Mouse (Mus musculus) G1E-ER4 (cell line): Measurements from ENCODE around the gene Rom1. TPM values are rescaled to one million over a fixed set of nuclear protein-coding genes. Genes with fewer than 3 reads are reported as not detected.

Experiments
- GATA1 ChIP-seq: IDR thresholded peaks from one replicate; pipeline ENCODE4 v1.8.0; 2012; ENCODE audit warnings: low read length, inconsistent platforms
- polyA plus RNA-seq: library from polyadenylated mRNA; stranded (reverse); fragments of >175 nt; gene quantifications from 2 replicates; pipeline ENCODE4 v1.2.3, GENCODE M21; 2012

Gene Rom1
- polyA plus RNA-seq, 1 experiment, result 38.6 TPM

DNA sequence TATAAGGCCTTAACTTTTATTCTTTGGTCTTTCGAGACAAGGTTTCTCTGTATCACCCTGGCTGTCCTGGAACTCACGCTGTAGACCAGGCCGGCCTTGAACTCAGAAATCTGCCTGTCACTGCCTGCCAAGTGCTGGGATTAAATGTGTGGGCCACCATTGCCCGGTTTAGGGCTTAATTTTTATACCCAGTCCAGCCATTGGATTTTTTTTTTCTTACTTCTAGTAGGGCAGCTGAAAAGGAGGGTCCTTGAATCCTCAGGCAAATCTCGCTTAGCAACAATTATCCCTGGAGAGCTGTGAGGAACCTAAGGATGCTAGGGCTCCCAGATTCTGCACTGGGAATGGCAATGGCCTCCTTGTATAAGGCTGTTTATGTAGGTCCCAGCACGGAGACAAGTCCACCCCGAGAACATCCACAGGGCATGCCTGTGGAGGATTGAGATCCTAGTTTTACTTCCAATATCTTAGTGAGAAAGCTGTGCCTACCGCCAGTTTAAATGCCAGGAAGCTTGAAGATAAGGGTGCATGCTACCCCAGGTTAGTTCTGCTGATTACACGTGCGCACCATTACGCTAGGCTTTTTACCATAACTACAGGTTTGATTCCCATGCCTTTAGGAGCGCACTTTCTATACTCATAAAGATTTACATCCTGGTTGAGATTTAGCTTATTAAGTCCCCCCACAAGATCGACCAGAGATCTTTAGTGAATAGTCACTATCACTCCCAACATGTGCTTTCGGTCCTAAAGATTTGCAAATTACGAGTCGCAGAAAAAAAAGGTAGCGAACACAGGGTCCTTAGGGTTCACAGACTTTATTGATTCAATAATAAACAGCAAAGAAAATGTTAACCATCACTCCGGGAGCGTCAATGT, 41.3 kb downstream of the Rom1 start:
- TF ChIP-seq GATA1, result peak; percentile 21

DNA sequence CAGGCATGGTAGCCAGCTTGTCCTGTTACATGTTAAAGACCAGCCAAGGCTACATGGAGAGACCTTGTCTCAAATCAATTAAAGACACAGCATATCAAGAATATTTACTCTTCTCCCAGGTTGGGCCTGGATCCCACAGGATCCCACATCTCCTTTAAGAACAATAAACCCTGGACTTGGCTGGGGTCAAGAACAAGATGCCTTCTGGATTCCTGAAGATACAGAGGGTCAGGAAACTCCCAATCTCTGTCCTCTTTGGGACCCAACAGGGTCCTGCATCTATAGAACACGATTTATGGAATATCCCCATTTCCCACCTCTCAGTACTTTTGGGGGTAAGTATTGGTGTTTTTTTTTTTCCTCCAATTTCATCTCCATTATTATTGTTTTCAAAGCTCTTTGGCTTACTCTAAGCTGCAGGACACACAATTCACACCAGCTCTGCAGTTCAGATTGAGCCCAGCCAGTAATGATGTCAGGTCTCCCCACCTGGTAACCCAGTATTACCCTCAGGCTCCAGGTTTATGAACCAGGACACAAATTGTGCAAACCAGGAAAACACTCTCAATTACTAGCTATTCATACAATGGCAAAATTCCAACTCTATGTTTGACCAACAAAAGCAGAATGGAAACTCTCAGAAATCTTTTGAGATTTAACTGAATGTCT, 42.1 kb downstream of the Rom1 start:
- no peak for TF ChIP-seq GATA1

DNA sequence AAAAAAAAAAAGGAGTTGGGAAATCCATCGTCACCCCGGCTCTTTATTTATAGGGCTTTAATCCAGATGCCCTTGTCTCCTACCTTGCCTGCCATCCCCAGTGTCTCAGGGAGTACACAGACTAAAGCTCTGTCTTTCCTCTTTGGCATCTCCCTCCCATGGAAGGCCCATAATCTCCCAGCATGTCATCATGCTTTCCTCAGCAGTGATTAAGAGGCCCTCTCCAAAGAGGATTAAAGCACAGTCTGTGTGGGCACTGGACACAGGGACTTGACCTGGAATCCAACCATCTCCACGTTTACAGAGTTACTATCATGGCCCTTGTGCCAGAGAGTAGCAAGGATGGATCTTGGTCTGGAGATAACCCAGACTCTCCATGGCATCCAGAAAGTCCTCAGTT, 45.5 kb downstream of the Rom1 start, which contains the start of the genes Lbhd1 and Gm49403:
Gene Lbhd1 (plus strand): TSS at position 117 of the 400 bp plus-strand sequence.
Gene Gm49403 (plus strand): TSS at position 315 of the 400 bp plus-strand sequence.
- no peak for TF ChIP-seq GATA1

- TF ChIP-seq GATA1, result no peak
These were observed 48.1 kb downstream of the Rom1 start for GRCm38 (mm10) chr19:8881034-8881392.

- no peak for TF ChIP-seq GATA1
These were observed 48.7 kb downstream of the Rom1 start, which contains the start of gene Uqcc3 for GRCm38 (mm10) chr19:8880311-8881033. TSS of gene Uqcc3 (minus strand) at chr19:8880923.

Other genes with a start within 250 kb of the Rom1 start
- 180 and 242 TPM in 2 replicates for gene Slc3a2, start 206.0 kb downstream of the Rom1 start, polyA plus RNA-seq
- gene Wdr74, start 193.5 kb downstream of the Rom1 start, polyA plus RNA-seq, result 45.8 and 52.0 TPM in 2 replicates
- 1.8 and 2.1 TPM in 2 replicates for gene 1700092M07Rik, start 188.6 kb downstream of the Rom1 start, polyA plus RNA-seq
- 13.4 and 17.1 TPM in 2 replicates for gene Stx5a, start 187.9 kb downstream of the Rom1 start, polyA plus RNA-seq
- 23.2 and 29.3 TPM in 2 replicates for gene Nxf1, start 172.3 kb downstream of the Rom1 start, polyA plus RNA-seq
- gene Tmem223, start 158.4 kb downstream of the Rom1 start, polyA plus RNA-seq, result 3.6 and 4.5 TPM in 2 replicates
- 50.4 and 51.8 TPM in 2 replicates for gene Tmem179b, start 154.9 kb downstream of the Rom1 start, polyA plus RNA-seq
- 42.9 and 51.9 TPM in 2 replicates for gene Taf6l, start 142.9 kb downstream of the Rom1 start, polyA plus RNA-seq
- gene Polr2g, start 130.8 kb downstream of the Rom1 start, polyA plus RNA-seq, result 8.1 and 8.9 TPM in 2 replicates
- gene Zbtb3, start 126.8 kb downstream of the Rom1 start, polyA plus RNA-seq, result 1.4 and 1.9 TPM in 2 replicates
- gene Ttc9c, start 110.0 kb downstream of the Rom1 start, polyA plus RNA-seq, result 2.1 and 3.1 TPM in 2 replicates
- gene Hnrnpul2, start 109.3 kb downstream of the Rom1 start, polyA plus RNA-seq, result 100 and 147 TPM in 2 replicates
- 110 and 157 TPM in 2 replicates for gene AC129217.1, start 99.6 kb downstream of the Rom1 start, polyA plus RNA-seq
- 9.4 and 10.6 TPM in 2 replicates for gene Bscl2, start 91.9 kb downstream of the Rom1 start, polyA plus RNA-seq
- not detected in 2 replicates for gene Gng3, start 90.2 kb downstream of the Rom1 start, polyA plus RNA-seq
- gene Lrrn4cl, start 78.6 kb downstream of the Rom1 start, polyA plus RNA-seq, result not detected in 2 replicates
- 262 and 324 TPM in 2 replicates for gene Ubxn1, start 57.9 kb downstream of the Rom1 start, polyA plus RNA-seq
- gene Uqcc3, start 48.4 kb downstream of the Rom1 start, polyA plus RNA-seq, result 63.4 and 71.1 TPM in 2 replicates
- 0.46 and 0.48 TPM in 2 replicates for gene Lbhd1, start 45.6 kb downstream of the Rom1 start, polyA plus RNA-seq
- not detected in 2 replicates for gene Gm49403, start 45.4 kb downstream of the Rom1 start, polyA plus RNA-seq
- gene 1810009A15Rik, start 40.5 kb downstream of the Rom1 start, polyA plus RNA-seq, result 63.6 and 93.2 TPM in 2 replicates
- 12.7 and 33.2 TPM in 2 replicates for gene Gm49416, start 40.4 kb downstream of the Rom1 start, polyA plus RNA-seq
- 50.3 and 53.9 TPM in 2 replicates for gene Ints5, start 36.4 kb downstream of the Rom1 start, polyA plus RNA-seq
- 45.9 and 48.4 TPM in 2 replicates for gene Ganab, start 31.3 kb downstream of the Rom1 start, polyA plus RNA-seq
- 110 and 120 TPM in 2 replicates for gene B3gat3, start 9.0 kb downstream of the Rom1 start, polyA plus RNA-seq
- 100 and 115 TPM in 2 replicates for gene Eml3, start 196 bp upstream of the Rom1 start, polyA plus RNA-seq
- gene Mta2, start 12.5 kb upstream of the Rom1 start, polyA plus RNA-seq, result 75.9 and 85.0 TPM in 2 replicates
- gene Tut1, start 24.5 kb upstream of the Rom1 start, polyA plus RNA-seq, result 53.5 and 54.6 TPM in 2 replicates
- 60.0 and 221 TPM in 2 replicates for gene Eef1g, start 37.7 kb upstream of the Rom1 start, polyA plus RNA-seq
- gene Ahnak, start 59.9 kb upstream of the Rom1 start, polyA plus RNA-seq, result 0.31 and 1.3 TPM in 2 replicates
- gene Scgb1a1, start 158.6 kb upstream of the Rom1 start, polyA plus RNA-seq, result not detected in 2 replicates
- 63.9 and 66.8 TPM in 2 replicates for gene Asrgl1, start 206.3 kb upstream of the Rom1 start, polyA plus RNA-seq